Mouse (Mus musculus): ENCODE results near the gene Rffl. TPM values are rescaled to one million over a fixed set of nuclear protein-coding genes. Genes with fewer than 3 reads are reported as not detected.

The Rffl gene
- total RNA-seq (2021) = 1 to 10 TPM; 5.6 to 6.6 TPM

DNA sequence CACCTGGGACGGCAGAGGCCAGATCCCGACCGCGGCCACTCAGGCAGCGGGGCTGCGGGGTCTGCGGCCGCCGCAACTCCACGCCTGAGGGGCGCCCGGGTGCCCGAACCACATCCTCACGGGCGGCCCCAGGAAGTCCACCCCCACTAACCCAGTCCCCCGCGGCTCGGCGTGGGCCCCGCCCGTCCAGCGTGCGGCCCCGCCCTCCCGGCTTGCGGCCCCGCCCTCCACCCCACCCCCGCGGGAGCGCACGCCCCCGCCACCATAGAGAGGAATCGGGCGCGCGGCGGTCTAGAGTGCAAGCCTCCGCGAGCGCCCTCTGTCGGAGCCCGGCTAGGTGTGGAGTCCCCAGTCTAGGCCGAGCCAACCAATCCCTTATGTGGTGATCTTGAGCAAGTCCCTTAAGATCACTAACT, at the start of gene Rffl:
Rffl (minus strand) TSS at position 180 of the 416 bp plus-strand sequence.
- intact Hi-C loops (cut with DNase I) = loop anchor here (1.0 to 5.0 kb wide), 3 partner anchors 51 to 124 kb away; partner anchors contain the start of genes Cct6b and Zfp830
- peak; percentile 94 to 99 for DNase-seq

DNA sequence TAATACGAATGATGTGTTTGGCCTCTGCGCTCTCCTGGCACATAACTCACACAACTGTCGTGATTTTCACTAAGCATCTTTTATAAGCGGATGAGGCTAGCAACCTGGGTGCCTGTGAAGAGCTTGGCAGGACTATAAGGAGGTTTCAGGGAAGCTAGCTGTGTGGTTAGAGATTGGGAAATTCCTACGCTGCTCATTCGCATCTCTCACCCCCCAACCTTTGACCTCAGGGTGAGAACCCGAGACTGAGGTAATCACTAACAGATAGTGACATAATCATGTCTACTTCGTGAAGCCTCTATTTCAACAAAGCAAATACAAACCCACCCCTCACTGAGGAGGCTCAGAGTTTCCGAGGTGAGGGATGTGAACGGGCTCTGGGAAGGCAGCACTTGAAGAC, 49.8 kb upstream of the Rffl start:
- intact Hi-C loops (cut with DNase I) = no loop called here
- no peak for DNase-seq

GRCm38 (mm10) chr11:82914711-82915352, 43.8 kb upstream of the Rffl start:
- intact Hi-C loops (cut with DNase I) = loop anchor here (1.0 to 2.0 kb wide), 3 partner anchors 44 to 278 kb away; no protein-coding TSS in a partner anchor
- peak; percentile 81 to 90 for DNase-seq

DNA sequence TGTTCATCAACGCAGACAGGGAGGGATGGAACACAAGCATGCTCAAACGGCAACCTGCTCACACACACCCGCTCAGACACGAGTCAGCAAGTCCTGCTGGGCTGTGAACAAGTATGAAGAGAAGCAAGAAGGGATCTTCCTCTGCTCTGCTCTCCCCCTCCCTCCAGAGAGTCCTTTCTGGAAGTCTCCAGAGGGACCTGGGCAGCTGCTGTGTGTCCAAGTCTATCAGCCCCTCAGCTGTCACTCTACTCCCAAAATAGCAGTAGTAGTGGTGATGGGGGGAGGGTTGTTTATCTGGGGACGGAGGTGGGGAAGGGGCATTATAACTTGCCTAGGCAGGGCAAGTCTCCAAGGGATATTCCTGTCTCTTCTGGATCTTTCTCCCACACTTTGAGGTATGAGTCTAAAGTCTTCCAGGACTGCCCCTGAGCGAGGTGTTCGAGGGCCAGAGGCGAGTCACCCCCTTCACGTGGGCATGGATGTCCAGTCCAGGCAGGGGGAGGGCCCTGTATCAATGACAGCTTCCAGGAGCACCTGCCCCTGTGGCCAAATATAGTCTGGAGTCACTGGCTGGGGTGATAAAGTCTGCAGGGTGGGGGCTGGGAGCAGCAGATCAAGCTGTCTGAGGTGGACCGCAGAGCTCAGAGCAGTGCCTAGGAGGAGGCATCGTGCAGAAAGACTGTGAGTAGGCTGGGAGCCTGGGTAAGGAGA, 39.8 kb upstream of the Rffl start:
- intact Hi-C loops (cut with DNase I) = no loop called here
- peak; percentile 64 to 69 for DNase-seq

GRCm38 (mm10) chr11:82910250-82910649, 39.2 kb upstream of the Rffl start, which contains the start of gene Unc45b:
Gene Unc45b, plus strand, starts transcription at chr11:82910550.
- intact Hi-C loops (cut with DNase I) = no loop called here
- DNase-seq = no peak

- no peak for DNase-seq
- intact Hi-C loops (cut with DNase I) = no loop called here
Measured at GRCm38 (mm10) chr11:82908608-82908989, 37.6 kb upstream of the Rffl start.

GRCm38 (mm10) chr11:82907651-82908607, 36.9 kb upstream of the Rffl start, which contains the start of gene Nle1:
Gene Nle1, minus strand, starts transcription at chr11:82908411.
- intact Hi-C loops (cut with DNase I) = no loop called here
- peak; percentile 94 to 98 for DNase-seq

DNA sequence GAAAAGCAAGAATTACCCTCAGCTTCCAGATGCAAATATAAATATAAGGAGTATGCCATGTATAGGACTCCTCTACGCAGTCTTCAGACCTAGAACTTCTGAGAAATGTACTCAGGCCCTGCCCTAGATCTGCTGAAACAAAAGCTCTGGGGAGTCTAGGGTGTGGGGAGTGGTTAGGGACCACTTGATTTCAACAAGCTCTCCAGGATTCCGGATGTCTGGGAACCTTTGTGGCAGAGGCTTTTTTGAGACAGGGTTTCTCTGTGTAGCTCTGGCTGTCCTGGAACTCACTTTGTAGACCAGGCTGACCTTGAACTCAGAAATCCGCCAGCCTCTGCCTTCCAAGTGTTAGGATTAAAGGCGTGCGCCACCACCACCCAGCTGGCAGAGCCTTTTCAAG, 34.8 kb upstream of the Rffl start:
- intact Hi-C loops (cut with DNase I) = no loop called here
- no peak for DNase-seq

GRCm38 (mm10) chr11:82904952-82905351, 33.9 kb upstream of the Rffl start:
- intact Hi-C loops (cut with DNase I) = no loop called here
- DNase-seq = no peak

- no peak for DNase-seq
- intact Hi-C loops (cut with DNase I) = no loop called here
Measured at GRCm38 (mm10) chr11:82901606-82902310, 30.7 kb upstream of the Rffl start.

DNA sequence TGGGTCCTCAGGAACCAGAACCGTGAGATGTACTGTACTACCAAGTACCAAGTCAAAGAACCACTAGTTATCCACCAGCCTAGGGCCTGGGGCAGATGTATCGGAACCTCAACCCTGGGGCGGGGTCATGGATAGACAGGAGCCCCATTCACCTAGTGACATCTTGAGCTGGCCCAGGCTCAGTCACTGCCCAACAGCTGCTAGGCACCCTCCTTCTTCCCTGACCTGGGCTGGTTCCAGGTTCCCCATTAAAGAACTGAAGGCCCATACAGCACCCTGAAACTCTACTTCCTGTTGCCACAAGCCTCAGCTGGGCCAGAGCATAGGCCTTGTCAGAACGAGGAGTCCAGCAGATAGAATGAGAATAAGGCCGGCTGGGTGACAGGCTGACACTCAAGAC, 28.7 kb upstream of the Rffl start:
- intact Hi-C loops (cut with DNase I) = no loop called here
- DNase-seq = no peak

GRCm38 (mm10) chr11:82897478-82897877, 26.5 kb upstream of the Rffl start:
- intact Hi-C loops (cut with DNase I) = no loop called here
- DNase-seq = no peak

DNA sequence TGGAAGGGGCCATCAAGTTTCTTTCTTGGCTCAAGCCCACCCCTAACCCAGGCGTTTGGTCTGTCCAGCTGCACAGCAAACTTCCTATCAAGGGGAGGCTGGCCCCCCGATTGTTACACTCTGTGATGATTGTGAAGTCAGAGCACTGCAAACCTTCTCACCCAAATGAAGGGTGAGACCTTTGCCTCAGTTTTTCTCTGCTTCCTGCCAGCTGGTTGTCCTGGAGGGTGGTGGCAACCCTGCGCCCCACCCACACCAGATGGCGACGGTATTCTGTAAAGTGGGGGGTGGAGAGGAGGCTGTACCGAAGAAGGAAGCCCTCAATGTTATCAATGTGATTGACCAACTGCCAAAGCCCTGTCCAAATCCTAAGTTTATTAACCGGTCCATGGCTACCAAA, 20.9 kb upstream of the Rffl start, which contains the start of gene Fndc8:
Fndc8 (plus strand) TSS at position 189 of the 400 bp plus-strand sequence.
- intact Hi-C loops (cut with DNase I) = loop anchor here (2.0 kb wide), 1 partner anchor 73 kb away; no protein-coding TSS in a partner anchor
- no peak for DNase-seq

GRCm38 (mm10) chr11:82890342-82890762, 19.3 kb upstream of the Rffl start, which contains the start of gene Rad51d:
Gene Rad51d, minus strand, starts transcription at chr11:82890614.
- DNase-seq = peak; percentile 93 to 95
- intact Hi-C loops (cut with DNase I) = loop anchor here (1.0 to 2.0 kb wide), 4 partner anchors 72 to 655 kb away; no protein-coding TSS in a partner anchor

GRCm38 (mm10) chr11:82889524-82890341, 18.7 kb upstream of the Rffl start:
- intact Hi-C loops (cut with DNase I) = loop anchor here (1.0 to 2.0 kb wide), 4 partner anchors 71 to 654 kb away; no protein-coding TSS in a partner anchor
- no peak for DNase-seq

- intact Hi-C loops (cut with DNase I) = no loop called here
Measured at GRCm38 (mm10) chr11:82888491-82888946, 17.5 kb upstream of the Rffl start.

GRCm38 (mm10) chr11:82886559-82886958, 15.5 kb upstream of the Rffl start:
- intact Hi-C loops (cut with DNase I) = no loop called here

More at GRCm38 (mm10) chr11:82888491-82888946, 17.5 kb upstream of the Rffl start:
- DNase-seq = no peak

DNA sequence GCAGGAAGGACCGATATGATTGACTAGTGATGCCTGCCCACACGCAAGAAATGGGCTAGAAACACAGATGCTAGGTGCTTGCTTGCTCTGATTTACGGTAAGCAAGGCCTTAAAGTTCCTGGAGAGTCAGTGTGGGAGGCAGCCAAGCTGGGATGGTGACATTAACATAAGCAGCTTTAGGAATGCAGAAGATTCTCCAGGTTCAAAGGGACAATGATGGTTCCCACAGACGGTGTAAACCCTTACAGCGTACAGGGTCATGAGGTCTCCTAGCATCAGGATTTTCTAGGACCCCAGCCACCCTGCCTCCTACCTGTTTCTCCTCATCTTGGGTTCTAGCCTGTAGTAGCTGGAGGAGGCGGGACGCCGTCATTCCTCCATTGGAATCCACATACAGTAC, 12.2 kb upstream of the Rffl start:
- intact Hi-C loops (cut with DNase I) = no loop called here
- DNase-seq = no peak

More at GRCm38 (mm10) chr11:82886559-82886958, 15.5 kb upstream of the Rffl start:
- no peak for DNase-seq

All from heart, postnatal 36 days (tissue).